Mouse (Mus musculus): ENCODE measurements around the gene Fbf1.

DNA sequence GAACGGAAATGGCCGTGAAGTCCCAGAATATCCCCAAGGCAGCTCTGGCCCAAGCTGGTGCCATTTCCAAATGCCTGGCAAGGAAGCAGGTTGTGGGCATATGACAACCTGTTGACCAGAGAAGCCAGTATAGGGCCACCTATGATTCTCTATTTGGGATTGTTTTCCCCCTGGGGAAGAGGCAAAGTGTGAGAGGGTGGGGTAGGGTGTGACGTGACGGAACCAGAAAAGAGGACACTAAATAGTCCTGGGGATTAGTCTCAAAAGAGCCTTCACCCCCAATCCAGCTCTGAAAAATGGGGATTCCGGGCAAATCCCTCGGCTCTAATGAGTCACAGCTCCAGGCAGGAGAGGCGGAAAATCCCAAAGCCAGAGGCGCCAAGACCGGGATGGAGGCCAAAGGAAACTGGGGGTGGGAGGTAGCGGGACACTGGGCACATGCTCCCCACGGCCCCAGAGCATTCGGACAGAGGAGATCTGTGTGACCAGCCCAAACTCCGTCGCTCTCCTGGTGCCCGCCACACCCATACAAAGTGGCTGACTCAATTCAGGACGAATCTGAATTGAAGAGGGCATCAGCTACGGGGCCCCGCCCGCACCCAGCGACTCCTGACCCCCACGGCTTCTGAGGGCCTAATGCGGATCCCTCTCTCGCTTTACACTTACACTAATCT is 59.4 kb downstream of the Fbf1 start:
- TF ChIP-seq CTCF (IDR thresholded peaks at IDR 0.05; ENCODE audit: low read depth, low read length) (no peak), POLR2A (IDR thresholded peaks at IDR 0.05; ENCODE audit: borderline replicate concordance, low read depth, low read length) (no peak)

Measured in bone marrow macrophage, adult 2 months (primary cell).